Mouse (Mus musculus) embryo, embryonic 10 days (tissue): Measurements from ENCODE around the gene Tat.

Experiments
- DNase-seq: peaks from one replicate; pipeline ENCODE4 v3.0.0-alpha.2; 2015; ENCODE audit warnings: low spot score

Tat gene

GRCm38 (mm10) chr8:109990224-109990623 is at the start of gene Tat:
Tat (plus strand) TSS chr8:109990437.
- DNase-seq: no peak

- DNase-seq: no peak
Observed at GRCm38 (mm10) chr8:109941606-109942360, 48.5 kb upstream of the Tat start.

GRCm38 (mm10) chr8:109945153-109945632 is 45.0 kb upstream of the Tat start:
- DNase-seq: no peak

GRCm38 (mm10) chr8:109945694-109946093 is 44.5 kb upstream of the Tat start:
- DNase-seq: no peak

GRCm38 (mm10) chr8:109946272-109946671 is 44.0 kb upstream of the Tat start:
- no peak for DNase-seq

- DNase-seq: peak; percentile 67
Observed at GRCm38 (mm10) chr8:109947447-109948284, 42.6 kb upstream of the Tat start.

- no peak for DNase-seq
Observed at GRCm38 (mm10) chr8:109948285-109948564, 42.0 kb upstream of the Tat start.

- no peak for DNase-seq
Observed at GRCm38 (mm10) chr8:109952171-109952570, 38.1 kb upstream of the Tat start.

GRCm38 (mm10) chr8:109954486-109954948 is 35.7 kb upstream of the Tat start:
- DNase-seq: peak; percentile 68

- peak; percentile 41 for DNase-seq
Observed at GRCm38 (mm10) chr8:109957167-109958028, 32.8 kb upstream of the Tat start.

- no peak for DNase-seq
Observed at GRCm38 (mm10) chr8:109958036-109958655, 32.1 kb upstream of the Tat start.

- no peak for DNase-seq
Observed at GRCm38 (mm10) chr8:109959112-109959511, 31.1 kb upstream of the Tat start.

- DNase-seq: peak; percentile 51
Observed at GRCm38 (mm10) chr8:109961693-109962367, 28.4 kb upstream of the Tat start, which contains the start of gene Marveld3. Marveld3 (minus strand) TSS chr8:109962203.

GRCm38 (mm10) chr8:109962896-109963295 is 27.3 kb upstream of the Tat start:
- DNase-seq: no peak

GRCm38 (mm10) chr8:109963421-109963820 is 26.8 kb upstream of the Tat start:
- DNase-seq: no peak

- no peak for DNase-seq
Observed at GRCm38 (mm10) chr8:109964106-109964505, 26.1 kb upstream of the Tat start.

GRCm38 (mm10) chr8:109968837-109969236 is 21.4 kb upstream of the Tat start:
- no peak for DNase-seq

GRCm38 (mm10) chr8:109970323-109970722 is 19.9 kb upstream of the Tat start:
- peak; percentile 71 for DNase-seq

GRCm38 (mm10) chr8:109972901-109973300 is 17.3 kb upstream of the Tat start:
- DNase-seq: no peak

GRCm38 (mm10) chr8:109979339-109979738 is 10.9 kb upstream of the Tat start:
- DNase-seq: no peak
